In genomic region chr9:86554641-86555040, GRCm38 (mm10) we compare ENCODE assay signal across 21 mouse cellular contexts. TPM values are rescaled to one million over a fixed set of nuclear protein-coding genes. Genes with fewer than 3 reads are reported as not detected.
"Had no signal": no experiment of that assay in that cellular context is flagged by ENCODE, and none has a peak within 500 bp of the region (broad histone marks: within the 10 kb centered on the region; RNA-seq: fewer than 3 reads in every experiment).

No protein-coding gene starts in this region.

- H3K27me3 ChIP-seq: liver, embryonic 13.5 days; midbrain, embryonic 12.5 days; midbrain, embryonic 15.5 days; neural tube, embryonic 13.5 days had no signal

- H3K27ac ChIP-seq: left cerebral cortex, adult 2 months; liver, embryonic 13.5 days; midbrain, embryonic 12.5 days; midbrain, embryonic 15.5 days; neural tube, embryonic 13.5 days; stomach, postnatal 0 days had no signal

- H3K4me1 ChIP-seq: liver, embryonic 13.5 days; midbrain, embryonic 12.5 days; midbrain, embryonic 15.5 days; neural tube, embryonic 13.5 days had no signal

- H3K9me3 ChIP-seq: liver, embryonic 13.5 days; midbrain, embryonic 12.5 days; midbrain, embryonic 15.5 days; neural tube, embryonic 13.5 days had no signal

- H3K9ac ChIP-seq: liver, embryonic 13.5 days; midbrain, embryonic 12.5 days; midbrain, embryonic 15.5 days; neural tube, embryonic 13.5 days had no signal

- ATAC-seq: midbrain, embryonic 15.5 days had no signal

- H3K4me2 ChIP-seq: liver, embryonic 13.5 days; midbrain, embryonic 12.5 days; midbrain, embryonic 15.5 days; neural tube, embryonic 13.5 days had no signal

- DNase-seq: kidney, adult 18-20 months; kidney, adult 9 months; layer of hippocampus, postnatal 36 days; liver, embryonic 13.5 days; lung, adult 2 months; lung, postnatal 14 days; lung, postnatal 4 days; right cerebral cortex, adult 18-20 months; right cerebral cortex, postnatal 14 days; right cerebral cortex, postnatal 4 days; thymus, adult 2 months; thymus, postnatal 14 days; thymus, postnatal 4 days had no signal

- H3K4me3 ChIP-seq: left cerebral cortex, adult 2 months; liver, embryonic 13.5 days; midbrain, embryonic 12.5 days; midbrain, embryonic 15.5 days; myocyte; neural tube, embryonic 13.5 days had no signal

RNA-seq across cellular contexts. Expression of gene Rwdd2a, which starts 17.1 kb away (rescaled TPM):
- total RNA-seq: liver, adult 2 months; megakaryocyte-erythroid progenitor cell, adult 5-6 weeks had no signal
- polyA plus RNA-seq: liver, adult 2 months had no signal
